Mouse (Mus musculus) adrenal gland, postnatal 10 days (tissue): ENCODE measurements at regions not wholly inside any gene's neighbourhood (a gene's known extent, or its start where the extent isn't known, plus 50 kb on each side); places are given as distances from the start of the nearest gene placed in this dataset.

Experiments
- DNase-seq: peaks from one replicate; pipeline ENCODE4 v3.0.0; 2021; ENCODE audit warnings: mixed read lengths

DNA sequence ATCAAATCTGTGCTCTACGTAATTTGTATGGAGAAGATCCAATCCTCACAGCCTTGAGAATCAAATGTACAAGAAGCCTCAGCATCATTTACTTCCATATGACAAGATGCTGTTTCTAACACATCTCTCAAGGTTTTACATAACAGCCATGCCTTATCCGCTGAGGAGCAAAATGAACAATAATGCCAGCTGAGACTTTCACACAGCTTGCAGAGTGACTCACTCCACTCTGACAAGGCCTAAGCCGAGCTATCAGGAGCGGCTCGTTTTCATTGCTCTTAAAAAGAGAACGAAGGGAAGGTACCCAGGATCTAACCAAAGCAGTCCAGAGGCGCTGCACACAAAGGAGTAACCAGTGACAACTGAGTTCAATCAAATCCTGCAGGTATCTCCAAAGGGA, 803.5 kb downstream of the Efna5 start:
- DNase-seq = no peak

DNA sequence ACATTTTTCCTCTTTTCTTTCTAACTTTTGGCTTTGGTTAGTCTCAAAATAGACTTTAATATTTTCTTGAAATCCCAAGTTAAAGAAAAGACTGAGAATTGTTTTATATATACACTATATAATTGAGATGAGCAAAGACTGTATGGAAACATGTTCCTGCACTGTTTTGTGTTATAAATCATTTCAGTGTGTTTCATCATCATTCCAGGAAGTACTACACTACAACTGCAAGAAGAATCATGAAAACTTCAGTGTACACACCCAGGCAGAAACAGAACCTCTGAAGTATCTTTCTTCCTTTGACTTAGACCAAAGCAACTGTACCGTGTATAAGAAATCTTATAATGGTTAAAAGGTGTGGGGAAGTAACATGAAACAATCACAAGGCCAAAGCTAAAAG, 816.2 kb downstream of the Efna5 start:
- no peak for DNase-seq

DNA sequence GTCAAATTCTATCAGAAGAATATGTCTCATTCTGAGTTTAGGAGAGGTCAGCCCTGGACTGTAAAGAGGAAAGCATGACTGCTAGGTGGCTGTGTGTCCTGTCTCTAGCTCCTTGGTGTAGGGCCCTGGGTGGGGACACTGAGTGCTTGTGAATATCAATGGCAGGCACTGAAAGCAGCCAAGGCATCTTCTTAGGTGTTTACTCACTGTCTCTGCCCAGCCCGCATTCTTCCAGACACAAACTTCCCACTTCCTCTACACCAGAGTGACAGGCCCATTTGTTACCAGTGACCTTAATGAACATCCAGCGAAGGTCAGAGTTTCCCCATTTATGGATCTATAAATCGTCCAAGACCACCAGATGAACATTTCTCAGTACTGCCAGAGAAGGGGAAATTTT, 823.1 kb downstream of the Efna5 start:
- no peak for DNase-seq

DNA sequence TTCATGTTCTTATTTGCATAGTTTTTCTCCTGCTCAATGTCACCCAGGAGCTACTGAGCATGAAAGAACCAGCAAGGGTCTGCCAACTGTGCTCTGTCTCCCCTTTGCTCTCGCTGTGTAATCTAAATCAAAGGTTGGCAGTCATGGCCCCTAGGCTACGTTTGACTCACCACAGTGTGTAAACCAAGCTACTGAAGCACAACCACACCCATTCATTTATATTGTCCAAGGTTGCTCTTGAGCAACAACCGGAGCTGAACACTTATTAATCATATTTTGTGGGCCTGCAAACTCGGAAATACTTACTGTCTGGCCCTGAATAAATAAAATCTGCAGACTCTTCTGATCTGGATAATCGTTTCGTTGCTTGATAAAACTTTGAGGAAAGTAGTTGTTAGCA, 826.3 kb downstream of the Efna5 start:
- peak; percentile 57 for DNase-seq

DNA sequence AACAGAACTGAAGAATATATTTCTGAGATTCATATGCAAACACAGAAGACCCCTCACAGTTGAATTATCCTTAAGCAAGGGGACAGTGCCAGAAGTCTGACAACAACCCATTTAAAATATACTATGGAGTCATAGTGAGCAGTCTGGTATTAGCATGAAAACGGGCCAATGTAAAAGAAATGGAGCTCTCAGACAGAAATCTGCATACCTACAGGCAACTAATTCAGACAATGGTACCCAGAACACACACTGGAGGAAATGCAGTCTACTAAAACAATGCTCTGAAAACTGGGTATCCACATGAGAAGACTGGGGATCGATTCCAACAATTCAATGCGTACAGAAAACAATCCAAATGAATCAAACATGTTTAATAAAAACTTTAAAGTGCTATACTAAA, 832.1 kb downstream of the Efna5 start:
- no peak for DNase-seq

DNA sequence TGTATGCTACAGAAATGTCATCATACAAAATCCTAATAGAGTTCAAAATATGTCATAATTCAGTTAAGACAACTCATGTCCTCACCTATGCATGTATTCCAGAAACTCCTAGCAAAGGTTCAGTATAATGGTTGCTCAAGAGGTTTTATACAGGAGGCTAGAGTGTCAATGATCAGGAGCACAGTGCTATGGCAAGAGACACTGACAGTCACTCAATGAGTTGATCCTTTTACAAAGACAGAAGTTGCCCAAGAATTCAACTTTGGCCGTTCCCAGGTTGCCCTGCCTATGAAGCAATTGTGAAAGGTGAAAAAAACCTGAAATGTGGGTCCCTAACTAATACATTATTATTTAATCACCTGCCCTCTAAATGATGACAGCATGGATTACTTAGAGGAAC, 850.5 kb downstream of the Efna5 start:
- DNase-seq = no peak
